Mouse (Mus musculus): ENCODE measurements around the gene Tsc22d1. TPM values are rescaled to one million over a fixed set of nuclear protein-coding genes. Genes with fewer than 3 reads are reported as not detected.

The Tsc22d1 gene
- polyA plus RNA-seq (2014; fragmentation: Nextera tagmentation; extraction: Ambion mirVana) = 645 and 660 TPM in 2 replicates

GRCm38 (mm10) chr14:76414862-76415780 lies at the start of gene Tsc22d1:
Gene Tsc22d1 (plus strand): TSS chr14:76414961.
- Histone ChIP-seq H3K9me3 (ENCODE audit: low read depth, low read length) (no peaks in the 10 kb centered on the region), H3K4me1 (ENCODE audit: insufficient read depth) (peaks cover 27% of the 10 kb centered on the region), H3K36me3 (ENCODE audit: insufficient read depth) (peaks cover 31% of the 10 kb centered on the region), H3K4me3 (ENCODE audit: low read depth, low read length) (peak within 1 kb of the TSS; percentile 82), H3K27me3 (ENCODE audit: insufficient read depth, low read length) (no peaks in the 10 kb centered on the region), H3K27ac (ENCODE audit: low read depth) (peak within 1 kb of the TSS; percentile 99), H3K9ac (peak within 1 kb of the TSS; percentile 97), H3K4me2 (peak within 1 kb of the TSS; percentile 84)
- TF ChIP-seq CTCF (IDR thresholded peaks at IDR 0.05; ENCODE audit: low read depth) = no peak
- ATAC-seq (ENCODE audit: insufficient read depth) = peak; percentile 23
- DNase-seq = peak; percentile 47
- WGBS = under 1% methylated on average over 99 of the region's 128 CpGs

GRCm38 (mm10) chr14:76373638-76374037 lies 41.1 kb upstream of the Tsc22d1 start:
- Histone ChIP-seq H3K9ac (no peak overlapping the region), H3K27me3 (ENCODE audit: insufficient read depth, low read length) (no peaks in the 10 kb centered on the region), H3K4me3 (ENCODE audit: low read depth, low read length) (no peak overlapping the region), H3K36me3 (ENCODE audit: insufficient read depth) (no peaks in the 10 kb centered on the region), H3K4me1 (ENCODE audit: insufficient read depth) (no peaks in the 10 kb centered on the region), H3K9me3 (ENCODE audit: low read depth, low read length) (no peaks in the 10 kb centered on the region), H3K27ac (ENCODE audit: low read depth) (no peak overlapping the region), H3K4me2 (no peak overlapping the region)
- no peak for TF ChIP-seq CTCF (IDR thresholded peaks at IDR 0.05; ENCODE audit: low read depth)
- ATAC-seq (ENCODE audit: insufficient read depth) (no peak), DNase-seq (no peak)
- 85% methylated on average over 6 of the region's 6 CpGs for WGBS

- H3K36me3 ChIP-seq (ENCODE audit: insufficient read depth) = no peaks in the 10 kb centered on the region
- H3K9me3 ChIP-seq (ENCODE audit: low read depth, low read length) = no peaks in the 10 kb centered on the region
- no peaks in the 10 kb centered on the region for H3K4me1 ChIP-seq (ENCODE audit: insufficient read depth)
- H3K4me2 ChIP-seq = no peak overlapping the region
- no peak overlapping the region for H3K27ac ChIP-seq (ENCODE audit: low read depth)
- no peak overlapping the region for H3K4me3 ChIP-seq (ENCODE audit: low read depth, low read length)
- 65% methylated on average over 6 of the region's 6 CpGs for whole genome bisulfite sequencing
- no peak for TF ChIP-seq CTCF (IDR thresholded peaks at IDR 0.05; ENCODE audit: low read depth)
- ATAC-seq (ENCODE audit: insufficient read depth) = no peak
- H3K9ac ChIP-seq = no peak overlapping the region
- H3K27me3 ChIP-seq (ENCODE audit: insufficient read depth, low read length) = no peaks in the 10 kb centered on the region
- DNase-seq = peak; percentile 30
These were observed 40.2 kb upstream of the Tsc22d1 start for GRCm38 (mm10) chr14:76374601-76375000.

- no peak for TF ChIP-seq CTCF (IDR thresholded peaks at IDR 0.05; ENCODE audit: low read depth)
- H3K9ac ChIP-seq = no peak overlapping the region
- no peak overlapping the region for H3K27ac ChIP-seq (ENCODE audit: low read depth)
- H3K9me3 ChIP-seq (ENCODE audit: low read depth, low read length) = no peaks in the 10 kb centered on the region
- H3K4me3 ChIP-seq (ENCODE audit: low read depth, low read length) = no peak overlapping the region
- H3K27me3 ChIP-seq (ENCODE audit: insufficient read depth, low read length) = no peaks in the 10 kb centered on the region
- no peak overlapping the region for H3K4me2 ChIP-seq
- ATAC-seq (ENCODE audit: insufficient read depth) (no peak), DNase-seq (no peak)
- no peaks in the 10 kb centered on the region for H3K4me1 ChIP-seq (ENCODE audit: insufficient read depth)
- WGBS = 49% methylated on average over 5 of the region's 5 CpGs
- no peaks in the 10 kb centered on the region for H3K36me3 ChIP-seq (ENCODE audit: insufficient read depth)
These were observed 38.2 kb upstream of the Tsc22d1 start for GRCm38 (mm10) chr14:76376561-76376960.

GRCm38 (mm10) chr14:76379411-76379810 lies 35.4 kb upstream of the Tsc22d1 start:
- DNase-seq = no peak
- WGBS = 86% methylated on average over 3 of the region's 3 CpGs
- H3K9me3 ChIP-seq (ENCODE audit: low read depth, low read length) = no peaks in the 10 kb centered on the region
- H3K27me3 ChIP-seq (ENCODE audit: insufficient read depth, low read length) = no peaks in the 10 kb centered on the region
- no peak for ATAC-seq (ENCODE audit: insufficient read depth)
- no peak overlapping the region for H3K4me2 ChIP-seq
- TF ChIP-seq CTCF (IDR thresholded peaks at IDR 0.05; ENCODE audit: low read depth) = no peak
- H3K9ac ChIP-seq = no peak overlapping the region
- no peaks in the 10 kb centered on the region for H3K4me1 ChIP-seq (ENCODE audit: insufficient read depth)
- no peak overlapping the region for H3K4me3 ChIP-seq (ENCODE audit: low read depth, low read length)
- H3K36me3 ChIP-seq (ENCODE audit: insufficient read depth) = no peaks in the 10 kb centered on the region
- H3K27ac ChIP-seq (ENCODE audit: low read depth) = no peak overlapping the region

- no peaks in the 10 kb centered on the region for H3K36me3 ChIP-seq (ENCODE audit: insufficient read depth)
- no peak for TF ChIP-seq CTCF (IDR thresholded peaks at IDR 0.05; ENCODE audit: low read depth)
- no peak for ATAC-seq (ENCODE audit: insufficient read depth)
- WGBS = 73% methylated on average over 7 of the region's 7 CpGs
- no peaks in the 10 kb centered on the region for H3K27me3 ChIP-seq (ENCODE audit: insufficient read depth, low read length)
- no peaks in the 10 kb centered on the region for H3K4me1 ChIP-seq (ENCODE audit: insufficient read depth)
- H3K9ac ChIP-seq = no peak overlapping the region
- no peak overlapping the region for H3K27ac ChIP-seq (ENCODE audit: low read depth)
- no peaks in the 10 kb centered on the region for H3K9me3 ChIP-seq (ENCODE audit: low read depth, low read length)
- DNase-seq = no peak
- H3K4me2 ChIP-seq = no peak overlapping the region
- no peak overlapping the region for H3K4me3 ChIP-seq (ENCODE audit: low read depth, low read length)
These were observed 26.7 kb upstream of the Tsc22d1 start for GRCm38 (mm10) chr14:76388025-76388424.

DNA sequence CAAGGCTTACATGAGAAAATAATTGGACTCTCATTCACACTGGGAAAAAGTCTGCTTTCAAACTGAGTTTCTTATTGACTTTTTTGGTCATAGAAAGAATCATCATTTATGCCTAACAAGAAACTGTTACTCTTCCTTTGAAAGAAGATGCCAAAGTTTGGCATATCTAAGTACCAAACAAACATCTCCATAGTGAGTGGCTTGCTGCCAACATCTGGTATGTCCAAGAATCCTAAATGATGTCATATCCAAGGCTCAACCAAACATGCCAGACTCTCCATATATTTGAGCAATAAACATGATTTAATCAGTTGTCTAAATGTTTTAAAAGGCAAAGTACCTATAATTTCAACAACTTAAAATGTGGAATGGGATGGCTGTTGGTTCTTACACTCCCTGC lies 16.5 kb upstream of the Tsc22d1 start:
- TF ChIP-seq CTCF (IDR thresholded peaks at IDR 0.05; ENCODE audit: low read depth) = no peak
- no peak overlapping the region for H3K9ac ChIP-seq
- no peak overlapping the region for H3K4me2 ChIP-seq

More for the DNA sequence above, 16.5 kb upstream of the Tsc22d1 start:
- H3K4me1 ChIP-seq (ENCODE audit: insufficient read depth) = no peaks in the 10 kb centered on the region
- DNase-seq = peak; percentile 51
- no peak overlapping the region for H3K27ac ChIP-seq (ENCODE audit: low read depth)
- ATAC-seq (ENCODE audit: insufficient read depth) = no peak
- no peaks in the 10 kb centered on the region for H3K27me3 ChIP-seq (ENCODE audit: insufficient read depth, low read length)
- no peak overlapping the region for H3K4me3 ChIP-seq (ENCODE audit: low read depth, low read length)
- H3K9me3 ChIP-seq (ENCODE audit: low read depth, low read length) = no peaks in the 10 kb centered on the region
- H3K36me3 ChIP-seq (ENCODE audit: insufficient read depth) = no peaks in the 10 kb centered on the region

Data from lung, embryonic 14.5 days (tissue).